Mouse (Mus musculus): ENCODE data around the gene Kdm4a. TPM values are rescaled to one million over a fixed set of nuclear protein-coding genes. Genes with fewer than 3 reads are reported as not detected.

Kdm4a gene
- polyA plus RNA-seq, 1 experiment from 2014 or later: 27.5 TPM

DNA sequence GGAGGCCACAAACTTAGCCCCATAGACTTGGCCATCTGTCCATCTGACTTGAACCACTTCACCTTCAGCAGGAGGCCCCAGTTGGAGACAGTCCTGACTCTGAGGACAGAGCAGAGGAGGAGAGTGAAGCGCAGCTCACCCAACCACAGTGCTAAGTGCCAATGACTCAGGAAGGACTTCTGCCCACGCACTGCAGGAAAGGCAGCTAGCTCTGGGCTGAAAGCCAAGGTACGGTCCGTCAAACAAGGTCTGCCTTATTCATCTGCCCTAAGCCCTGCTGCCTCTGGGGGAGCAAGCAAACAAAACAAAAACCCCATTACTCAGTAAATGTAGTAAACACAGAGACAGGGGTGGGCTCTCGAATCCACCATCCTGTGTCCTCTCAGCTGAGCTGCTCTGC is 41.0 kb downstream of the Kdm4a start:
- Histone ChIP-seq H3K4me2 (no peak overlapping the region), H3K4me3 (no peak overlapping the region), H3K27ac (ENCODE audit: poor library complexity, severe bottlenecking) (no peak overlapping the region), H3K36me3 (peaks cover 77% of the 10 kb centered on the region), H3K27me3 (replicated peaks) (no peaks in the 10 kb centered on the region), H3K4me1 (replicated peaks) (peaks cover 12% of the 10 kb centered on the region), H3K9ac (no peak overlapping the region), H3K9me3 (replicated peaks) (no peaks in the 10 kb centered on the region)
- ATAC-seq (ENCODE audit: insufficient number of reproducible peaks, low FRiP score): no peak
- WGBS: 72% methylated on average over 5 of the region's 5 CpGs

DNA sequence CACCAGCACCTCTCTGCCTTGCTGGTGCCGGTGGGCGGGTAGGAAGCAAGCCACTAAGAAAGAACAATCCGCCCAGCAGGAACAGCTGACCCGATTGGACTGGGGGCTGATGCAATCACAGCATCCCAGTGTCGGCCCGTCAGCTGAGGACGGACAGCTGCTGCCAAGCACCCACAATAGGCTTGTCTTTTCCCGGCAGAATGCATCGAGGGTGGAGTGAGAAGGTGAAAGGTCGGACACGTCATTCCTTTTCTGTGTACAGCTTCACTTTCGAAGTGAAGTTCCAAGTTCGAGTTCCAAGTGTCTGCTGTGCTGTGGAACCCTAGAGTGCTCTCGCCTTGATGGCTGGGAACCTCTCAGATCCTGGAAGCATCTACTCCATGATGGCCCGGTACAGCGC is 42.0 kb downstream of the Kdm4a start:
- WGBS: 90% methylated on average over 16 of the region's 16 CpGs
- Histone ChIP-seq H3K36me3 (peaks cover 67% of the 10 kb centered on the region), H3K4me2 (no peak overlapping the region), H3K27ac (ENCODE audit: poor library complexity, severe bottlenecking) (no peak overlapping the region), H3K27me3 (replicated peaks) (no peaks in the 10 kb centered on the region), H3K9me3 (replicated peaks) (no peaks in the 10 kb centered on the region), H3K4me3 (no peak overlapping the region), H3K9ac (no peak overlapping the region), H3K4me1 (replicated peaks) (peaks cover 16% of the 10 kb centered on the region)
- no peak for ATAC-seq (ENCODE audit: insufficient number of reproducible peaks, low FRiP score)

DNA sequence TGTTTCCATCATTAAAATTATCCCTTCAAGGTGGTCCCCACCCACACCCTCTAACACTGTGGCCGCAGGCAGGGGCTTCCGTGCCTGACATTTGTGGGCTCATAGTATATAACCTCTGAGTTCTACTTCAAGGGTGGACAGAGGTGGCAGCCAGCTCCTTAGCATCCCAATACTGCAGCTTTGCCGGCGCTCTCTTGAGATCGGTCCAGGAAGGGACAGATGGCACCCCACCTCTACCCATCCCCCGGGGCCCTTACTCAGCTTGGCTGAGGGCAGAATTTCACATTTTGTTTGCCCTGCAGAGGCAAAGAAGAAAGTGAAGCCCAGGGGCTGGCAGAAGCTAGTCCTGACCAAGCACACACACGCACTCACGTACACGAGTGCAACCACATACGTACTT is 42.5 kb downstream of the Kdm4a start:
- Histone ChIP-seq H3K4me1 (replicated peaks) (peaks cover 16% of the 10 kb centered on the region), H3K27me3 (replicated peaks) (no peaks in the 10 kb centered on the region), H3K27ac (ENCODE audit: poor library complexity, severe bottlenecking) (no peak overlapping the region), H3K4me3 (no peak overlapping the region), H3K4me2 (no peak overlapping the region), H3K9ac (no peak overlapping the region), H3K9me3 (replicated peaks) (no peaks in the 10 kb centered on the region), H3K36me3 (peaks cover 61% of the 10 kb centered on the region)
- ATAC-seq (ENCODE audit: insufficient number of reproducible peaks, low FRiP score): no peak
- 95% methylated on average over 10 of the region's 10 CpGs for WGBS

DNA sequence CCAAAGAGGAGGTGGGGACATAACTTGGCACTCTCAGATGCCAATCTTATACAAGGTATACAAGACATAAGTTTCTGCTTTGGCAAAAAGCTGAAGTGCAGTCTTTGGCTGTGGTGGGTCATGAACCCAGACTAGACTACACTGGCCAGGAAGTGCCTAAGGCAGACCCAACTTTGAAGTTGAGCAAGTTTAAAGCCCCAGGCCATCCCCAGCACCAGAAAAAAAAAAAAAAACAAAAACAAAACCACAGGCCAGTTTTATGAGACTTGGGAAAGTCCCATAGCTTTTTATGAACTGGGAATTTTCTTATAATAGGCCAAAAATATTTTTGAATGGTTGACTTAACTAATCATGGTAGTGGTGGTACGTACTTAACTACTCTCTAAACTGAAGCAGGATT is 44.4 kb downstream of the Kdm4a start:
- no peak for ATAC-seq (ENCODE audit: insufficient number of reproducible peaks, low FRiP score)
- no peaks in the 10 kb centered on the region for H3K9me3 ChIP-seq (replicated peaks)
- WGBS: 93% methylated on average over 1 of the region's 1 CpGs
- H3K36me3 ChIP-seq: peaks cover 44% of the 10 kb centered on the region
- peak overlapping the region; percentile 80 for H3K9ac ChIP-seq
- H3K27ac ChIP-seq (ENCODE audit: poor library complexity, severe bottlenecking): peak overlapping the region; percentile 81
- H3K4me1 ChIP-seq (replicated peaks): peaks cover 16% of the 10 kb centered on the region
- peak overlapping the region; percentile 88 for H3K4me3 ChIP-seq
- H3K27me3 ChIP-seq (replicated peaks): no peaks in the 10 kb centered on the region
- peak overlapping the region; percentile 79 for H3K4me2 ChIP-seq

DNA sequence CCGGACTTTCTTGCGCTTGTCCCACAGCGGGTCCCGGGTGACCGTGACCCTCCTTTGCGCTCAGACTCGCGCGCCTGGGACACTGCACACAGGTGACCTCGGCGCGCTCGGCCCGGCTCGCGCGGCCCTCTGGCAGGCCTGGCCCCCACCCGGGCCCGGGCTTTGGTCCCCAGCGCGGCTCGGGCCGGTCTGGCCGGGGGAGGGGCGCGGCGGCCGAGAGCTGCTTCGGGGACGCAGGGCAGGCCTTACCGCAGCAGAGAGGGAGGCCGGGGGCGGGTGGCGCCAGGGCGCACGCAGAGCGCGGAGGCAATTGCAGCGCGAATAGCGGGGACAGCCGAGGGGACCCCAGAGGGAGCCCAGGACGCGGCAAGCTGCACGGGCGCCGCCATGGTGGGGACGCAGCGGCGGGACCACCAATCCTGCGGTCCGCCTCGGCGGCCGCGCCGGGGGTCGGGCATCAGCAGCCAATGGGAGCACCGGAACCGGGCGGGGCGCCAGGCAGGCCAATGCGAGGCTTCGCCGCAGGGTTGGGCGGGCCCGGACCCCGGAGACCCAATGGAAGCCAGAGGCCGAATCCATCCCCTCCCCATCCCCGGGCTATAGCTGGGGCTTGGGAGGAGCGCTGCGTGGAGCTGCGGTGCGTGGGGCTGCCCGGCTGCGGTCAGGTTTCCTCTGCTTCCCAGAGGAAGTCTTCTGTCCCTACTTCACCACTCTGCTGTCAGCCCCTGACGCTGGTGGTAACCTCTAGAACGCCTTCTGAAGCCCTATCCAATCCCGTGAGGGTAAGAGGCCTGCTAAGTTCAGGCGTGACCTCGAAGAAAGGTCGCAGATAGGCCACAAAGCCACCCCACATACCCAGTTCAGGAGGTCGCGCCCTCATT is 45.1 kb downstream of the Kdm4a start, which contains the start of gene St3gal3:
St3gal3 (minus strand) TSS at position 430 of the 881 bp plus-strand sequence.
- H3K36me3 ChIP-seq: peaks cover 37% of the 10 kb centered on the region
- H3K4me1 ChIP-seq (replicated peaks): peaks cover 16% of the 10 kb centered on the region
- H3K27ac ChIP-seq (ENCODE audit: poor library complexity, severe bottlenecking): peak within 1 kb of the TSS; percentile 81
- H3K9me3 ChIP-seq (replicated peaks): no peaks in the 10 kb centered on the region
- ATAC-seq (ENCODE audit: insufficient number of reproducible peaks, low FRiP score): peak; percentile 98
- no peaks in the 10 kb centered on the region for H3K27me3 ChIP-seq (replicated peaks)
- 1% methylated on average over 64 of the region's 84 CpGs for WGBS
- H3K4me2 ChIP-seq: peak within 1 kb of the TSS; percentile 79
- peak within 1 kb of the TSS; percentile 92 for H3K9ac ChIP-seq
- peak within 1 kb of the TSS; percentile 88 for H3K4me3 ChIP-seq

DNA sequence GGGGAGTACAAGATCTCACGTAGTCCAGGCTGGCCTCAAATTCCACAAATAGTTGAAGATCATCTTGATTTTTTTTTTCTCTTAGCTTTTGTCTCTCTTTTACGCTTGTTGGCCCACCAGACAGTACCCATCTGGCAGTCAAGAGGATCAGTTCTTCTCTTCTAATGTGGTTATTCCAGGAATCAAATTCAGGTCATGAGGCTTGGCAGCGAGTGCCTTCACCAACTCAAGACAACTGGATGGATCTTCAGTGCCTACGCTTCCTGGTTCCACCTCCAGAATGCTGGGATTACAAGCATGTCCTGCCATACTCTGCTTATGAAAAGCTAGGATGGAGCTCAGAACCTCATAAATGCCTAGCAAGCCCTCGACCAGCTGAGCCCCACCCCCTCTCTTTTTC is 48.5 kb downstream of the Kdm4a start:
- ATAC-seq (ENCODE audit: insufficient number of reproducible peaks, low FRiP score): no peak
- Histone ChIP-seq H3K4me1 (replicated peaks) (peaks cover 14% of the 10 kb centered on the region), H3K4me3 (no peak overlapping the region), H3K9ac (no peak overlapping the region), H3K27ac (ENCODE audit: poor library complexity, severe bottlenecking) (no peak overlapping the region), H3K4me2 (no peak overlapping the region), H3K9me3 (replicated peaks) (no peaks in the 10 kb centered on the region), H3K36me3 (peaks cover 6% of the 10 kb centered on the region), H3K27me3 (replicated peaks) (no peaks in the 10 kb centered on the region)
- 87% methylated on average over 5 of the region's 5 CpGs for WGBS

DNA sequence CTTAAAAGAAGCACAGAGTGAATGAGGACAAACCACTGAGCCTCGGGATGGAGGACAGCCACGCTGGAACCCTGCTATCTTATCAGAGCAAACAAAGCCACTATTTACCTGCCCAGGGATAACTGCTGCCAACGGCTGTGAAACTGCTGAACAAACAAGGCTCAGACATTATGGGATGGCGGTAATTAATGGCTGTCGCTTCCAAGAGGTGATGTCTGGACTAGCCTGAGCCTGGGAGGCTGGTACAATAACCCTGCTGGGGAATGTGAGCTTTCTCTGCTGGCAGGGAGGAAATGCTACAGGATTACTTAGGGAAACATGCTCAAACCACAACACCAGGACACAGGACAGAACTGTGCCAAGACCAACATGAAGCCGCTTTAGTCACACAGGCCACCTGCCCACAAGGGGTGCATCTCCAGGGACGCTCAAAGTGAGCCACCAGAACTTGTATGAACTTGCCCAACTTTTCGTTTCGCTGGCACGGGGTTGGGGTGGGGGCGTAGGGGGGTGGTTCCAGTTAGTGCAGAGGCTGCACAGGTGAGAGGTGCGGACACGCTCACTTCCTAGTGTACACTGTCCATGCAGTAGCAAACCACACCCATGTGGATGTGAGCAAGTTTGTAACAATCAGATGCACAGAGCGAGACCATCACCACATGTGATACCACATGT is 56.7 kb downstream of the Kdm4a start:
- no peak for ATAC-seq (ENCODE audit: insufficient number of reproducible peaks, low FRiP score)
- H3K4me1 ChIP-seq (replicated peaks): peaks cover 23% of the 10 kb centered on the region
- H3K4me2 ChIP-seq: no peak overlapping the region
- no peak overlapping the region for H3K9ac ChIP-seq
- H3K36me3 ChIP-seq: peaks cover 5% of the 10 kb centered on the region; the same call in 1 of the 2 replicates
- no peak overlapping the region for H3K4me3 ChIP-seq
- no peaks in the 10 kb centered on the region for H3K27me3 ChIP-seq (replicated peaks)
- H3K9me3 ChIP-seq (replicated peaks): no peaks in the 10 kb centered on the region
- 74% methylated on average over 14 of the region's 14 CpGs for WGBS
- H3K27ac ChIP-seq (ENCODE audit: poor library complexity, severe bottlenecking): no peak overlapping the region

DNA sequence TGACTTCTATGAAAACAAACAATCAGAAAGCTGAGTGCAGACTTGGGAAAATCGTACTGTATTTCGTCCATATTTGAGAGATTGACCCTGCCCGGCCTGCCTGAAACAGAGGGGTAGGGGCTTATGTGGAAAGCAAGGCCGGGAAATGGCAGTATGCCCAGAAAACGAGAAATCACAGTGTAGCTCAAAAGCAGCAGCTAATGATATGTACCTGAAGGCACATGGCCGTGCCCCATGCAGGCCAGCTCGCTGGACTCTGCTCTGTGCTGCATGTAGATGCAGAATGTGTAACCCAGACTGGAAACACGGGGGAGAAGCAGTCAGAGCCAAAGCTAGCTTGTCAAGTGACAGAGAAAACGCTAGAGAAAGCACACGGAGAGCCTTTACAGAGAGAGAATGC is 57.8 kb downstream of the Kdm4a start:
- Histone ChIP-seq H3K4me1 (replicated peaks) (peaks cover 18% of the 10 kb centered on the region), H3K4me3 (no peak overlapping the region), H3K9me3 (replicated peaks) (no peaks in the 10 kb centered on the region), H3K27ac (ENCODE audit: poor library complexity, severe bottlenecking) (no peak overlapping the region), H3K4me2 (no peak overlapping the region), H3K9ac (no peak overlapping the region), H3K36me3 (peaks cover 5% of the 10 kb centered on the region; the same call in 1 of the 2 replicates), H3K27me3 (replicated peaks) (no peaks in the 10 kb centered on the region)
- 78% methylated on average over 10 of the region's 10 CpGs for WGBS
- ATAC-seq (ENCODE audit: insufficient number of reproducible peaks, low FRiP score): no peak

DNA sequence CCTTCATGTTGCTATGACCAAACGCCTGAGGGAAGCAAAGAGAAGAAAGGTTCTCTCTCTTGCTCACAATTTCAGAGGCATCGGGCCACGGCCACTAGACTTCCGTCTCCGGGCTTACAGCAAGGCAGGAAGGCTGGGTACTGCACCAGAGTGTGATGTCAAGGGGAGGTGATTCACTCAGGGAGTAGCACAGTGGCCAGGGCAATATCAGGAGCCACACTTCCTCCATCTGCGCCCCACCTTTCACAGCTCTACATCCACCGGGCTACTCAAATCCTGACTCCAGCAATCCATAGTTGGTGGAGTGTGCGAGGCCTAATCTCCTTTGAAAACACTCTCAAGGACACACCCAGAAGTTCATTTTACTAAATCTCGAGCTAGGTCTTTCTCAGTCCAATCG is 62.3 kb downstream of the Kdm4a start:
- Histone ChIP-seq H3K4me2 (no peak overlapping the region), H3K9ac (no peak overlapping the region), H3K27me3 (replicated peaks) (no peaks in the 10 kb centered on the region), H3K9me3 (replicated peaks) (no peaks in the 10 kb centered on the region), H3K36me3 (peaks cover 5% of the 10 kb centered on the region; the same call in 1 of the 2 replicates), H3K4me1 (replicated peaks) (peaks cover 11% of the 10 kb centered on the region), H3K4me3 (no peak overlapping the region), H3K27ac (ENCODE audit: poor library complexity, severe bottlenecking) (no peak overlapping the region)
- WGBS: 87% methylated on average over 10 of the region's 10 CpGs
- ATAC-seq (ENCODE audit: insufficient number of reproducible peaks, low FRiP score): no peak

DNA sequence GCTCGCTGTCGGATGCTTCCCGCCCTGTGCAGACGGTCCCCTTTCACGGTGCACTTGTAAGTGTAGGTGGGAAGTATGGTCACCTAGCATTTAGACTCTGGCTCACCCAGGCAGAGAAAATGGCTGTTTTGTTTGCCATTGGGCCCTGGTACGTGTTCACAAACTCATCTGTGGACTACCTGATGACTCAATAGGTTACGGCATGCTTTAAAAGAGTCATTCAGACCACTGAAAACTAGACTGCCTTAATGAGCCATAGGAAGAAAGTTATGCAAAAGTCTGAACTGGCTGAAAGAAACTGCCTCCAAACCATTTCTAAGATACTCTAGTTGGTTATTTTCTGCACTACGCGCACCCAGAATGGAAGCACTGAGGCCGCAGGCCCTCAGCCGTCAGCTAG is 63.7 kb downstream of the Kdm4a start:
- 85% methylated on average over 11 of the region's 11 CpGs for WGBS
- H3K9ac ChIP-seq: no peak overlapping the region
- H3K27me3 ChIP-seq (replicated peaks): no peaks in the 10 kb centered on the region
- no peak for ATAC-seq (ENCODE audit: insufficient number of reproducible peaks, low FRiP score)
- no peak overlapping the region for H3K4me3 ChIP-seq
- peaks cover 5% of the 10 kb centered on the region; the same call in 1 of the 2 replicates for H3K36me3 ChIP-seq
- H3K9me3 ChIP-seq (replicated peaks): 0 out of 2 replicates have a peak, but pooled peaks cover 3% of the 10 kb centered on the region
- no peak overlapping the region for H3K4me2 ChIP-seq
- peaks cover 8% of the 10 kb centered on the region; the same call in 1 of the 2 replicates for H3K4me1 ChIP-seq (replicated peaks)
- H3K27ac ChIP-seq (ENCODE audit: poor library complexity, severe bottlenecking): no peak overlapping the region

DNA sequence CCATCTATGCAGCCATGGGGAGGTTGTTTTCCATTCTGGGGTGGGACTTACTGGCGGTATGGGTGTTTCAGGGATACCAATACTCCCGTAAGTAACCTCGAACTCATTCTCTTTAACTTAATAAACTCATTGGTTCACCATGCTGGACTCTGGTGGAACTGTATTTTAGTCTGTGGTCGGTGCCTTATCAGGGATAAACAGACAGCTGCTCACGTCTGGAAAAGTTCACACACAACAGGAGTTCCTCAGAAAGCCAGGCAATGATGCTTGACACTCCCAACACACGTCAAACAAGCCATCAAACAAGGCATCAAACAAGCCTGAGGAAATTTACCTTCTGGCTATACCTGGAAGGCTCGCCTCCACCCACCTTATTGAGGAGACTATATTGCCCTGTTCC is 64.7 kb downstream of the Kdm4a start:
- no peak overlapping the region for H3K27ac ChIP-seq (ENCODE audit: poor library complexity, severe bottlenecking)
- no peak for ATAC-seq (ENCODE audit: insufficient number of reproducible peaks, low FRiP score)
- 67% methylated on average over 7 of the region's 7 CpGs for WGBS

More for the DNA sequence above, 64.7 kb downstream of the Kdm4a start:
- H3K27me3 ChIP-seq (replicated peaks): no peaks in the 10 kb centered on the region
- peaks cover 8% of the 10 kb centered on the region for H3K4me1 ChIP-seq (replicated peaks)
- no peak overlapping the region for H3K9ac ChIP-seq
- H3K4me2 ChIP-seq: no peak overlapping the region
- peaks cover 5% of the 10 kb centered on the region; the same call in 1 of the 2 replicates for H3K36me3 ChIP-seq
- 0 out of 2 replicates have a peak, but pooled peaks cover 5% of the 10 kb centered on the region for H3K9me3 ChIP-seq (replicated peaks)
- H3K4me3 ChIP-seq: no peak overlapping the region
